Mouse (Mus musculus): ENCODE results near the gene Spats2. TPM values are rescaled to one million over a fixed set of nuclear protein-coding genes. Genes with fewer than 3 reads are reported as not detected.
"Not testable (repeated sequence)": the region's sequence is repeated elsewhere in the genome, so short reads cannot be mapped to it uniquely, and the experiment has no call there.

Spats2 gene
- polyA plus RNA-seq, 1 experiment from 2014 or later: 60.5 TPM

GRCm38 (mm10) chr15:99127851-99128522, 2.3 kb downstream of the Spats2 start:
- H3K36me3 ChIP-seq: peaks cover 42% of the 10 kb centered on the region
- H3K27ac ChIP-seq: no peak overlapping the region
- no peaks in the 10 kb centered on the region for H3K27me3 ChIP-seq (ENCODE audit: low read depth, poor library complexity, severe bottlenecking)
- peaks cover 41% of the 10 kb centered on the region for H3K4me1 ChIP-seq
- 76% methylated on average over 6 of the region's 6 CpGs for WGBS
- H3K4me3 ChIP-seq: peak overlapping the region; percentile 94
- no peak for DNase-seq (ENCODE audit: low spot score)
- no peaks in the 10 kb centered on the region for H3K9me3 ChIP-seq (replicated peaks)

- no peaks in the 10 kb centered on the region for H3K27me3 ChIP-seq (ENCODE audit: low read depth, poor library complexity, severe bottlenecking)
- peaks cover 57% of the 10 kb centered on the region for H3K36me3 ChIP-seq
- H3K4me3 ChIP-seq: no peak overlapping the region
- H3K4me1 ChIP-seq: peaks cover 38% of the 10 kb centered on the region
- no peak for DNase-seq (ENCODE audit: low spot score)
- WGBS: 76% methylated on average over 11 of the region's 11 CpGs
- H3K27ac ChIP-seq: peak overlapping the region; percentile 8; the same call in 1 of the 2 replicates
- no peaks in the 10 kb centered on the region for H3K9me3 ChIP-seq (replicated peaks)
Measured at GRCm38 (mm10) chr15:99129441-99129840, 3.7 kb downstream of the Spats2 start.

DNA sequence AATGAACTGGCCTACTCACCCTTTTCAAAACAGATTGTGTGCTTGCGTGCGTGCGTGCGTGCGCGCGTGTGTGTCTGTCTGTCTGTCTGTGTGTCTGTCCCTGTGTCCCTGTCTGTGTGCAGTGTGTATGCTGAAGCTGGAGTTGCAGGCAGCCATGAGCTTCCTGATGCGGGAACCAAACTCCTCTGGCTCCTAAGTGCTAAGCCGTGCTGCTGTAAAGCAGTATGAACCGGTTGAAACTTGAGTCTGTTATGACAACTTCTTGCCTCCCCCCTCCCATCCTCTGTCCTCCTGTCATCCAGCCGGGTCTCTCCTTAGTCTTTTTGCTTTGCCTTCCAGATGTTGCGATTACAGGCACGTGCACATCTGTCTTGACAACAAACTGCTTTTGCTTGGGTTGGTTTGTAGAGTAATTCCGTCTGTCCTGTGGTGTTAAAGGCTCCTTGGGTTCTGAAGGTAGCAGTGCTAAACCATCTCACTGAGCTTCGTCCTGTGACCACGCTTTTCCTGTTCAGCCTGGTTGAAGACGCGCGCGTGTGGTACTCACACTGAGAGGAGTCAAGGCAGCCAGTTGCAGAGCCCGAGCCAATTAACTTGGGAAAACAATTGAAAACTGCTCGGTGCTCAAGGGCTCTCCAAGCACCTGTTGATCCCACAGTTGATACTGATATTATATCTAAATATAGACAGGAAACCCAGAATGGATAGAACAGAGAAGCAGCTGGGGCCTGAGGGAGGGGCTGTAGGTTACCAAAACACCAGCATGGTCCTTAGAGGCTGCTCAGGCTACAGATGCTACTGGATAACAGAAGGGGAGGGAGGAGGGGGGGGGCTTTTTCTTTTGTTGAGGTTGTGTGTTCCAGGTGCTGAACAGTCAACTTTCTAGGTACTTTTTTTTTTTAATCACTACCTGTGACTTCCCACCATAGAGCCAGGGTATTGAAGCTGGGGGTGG, 4.5 kb downstream of the Spats2 start:
- H3K36me3 ChIP-seq: peaks cover 61% of the 10 kb centered on the region
- no peaks in the 10 kb centered on the region for H3K9me3 ChIP-seq (replicated peaks)
- H3K4me1 ChIP-seq: peaks cover 36% of the 10 kb centered on the region
- H3K27me3 ChIP-seq (ENCODE audit: low read depth, poor library complexity, severe bottlenecking): no peaks in the 10 kb centered on the region
- no peak overlapping the region for H3K4me3 ChIP-seq
- H3K27ac ChIP-seq: peak overlapping the region; percentile 8; the same call in 1 of the 2 replicates
- no peak for DNase-seq (ENCODE audit: low spot score)
- WGBS: 76% methylated on average over 22 of the region's 22 CpGs

- H3K4me3 ChIP-seq: no peak overlapping the region
- 87% methylated on average over 5 of the region's 5 CpGs for WGBS
- H3K9me3 ChIP-seq (replicated peaks): no peaks in the 10 kb centered on the region
- H3K27ac ChIP-seq: no peak overlapping the region
- H3K4me1 ChIP-seq: 0 out of 2 replicates have a peak, but pooled peaks cover 7% of the 10 kb centered on the region
- H3K36me3 ChIP-seq: peaks cover 74% of the 10 kb centered on the region
- no peaks in the 10 kb centered on the region for H3K27me3 ChIP-seq (ENCODE audit: low read depth, poor library complexity, severe bottlenecking)
- DNase-seq (ENCODE audit: low spot score): no peak
Measured at GRCm38 (mm10) chr15:99138389-99138788, 12.7 kb downstream of the Spats2 start.

DNA sequence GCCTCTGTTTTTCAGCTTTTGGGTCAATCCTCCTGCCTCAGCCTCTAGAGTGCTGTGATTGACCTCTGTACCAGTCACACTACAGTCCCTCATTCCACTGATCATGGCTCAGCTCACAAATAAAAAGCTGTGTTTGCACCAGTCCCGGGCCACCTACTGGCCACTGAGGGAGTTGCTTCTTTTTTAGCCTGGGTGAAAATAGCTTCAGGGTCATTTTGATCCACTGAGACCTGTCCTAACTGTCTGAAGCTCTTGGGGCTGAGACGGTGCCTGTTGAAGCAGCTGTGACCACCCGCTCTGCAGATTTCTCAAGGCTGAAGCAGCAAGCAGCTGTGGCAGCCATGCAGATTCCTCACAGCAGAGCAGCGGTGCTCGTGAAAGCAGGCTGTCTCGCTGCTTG, 14.0 kb downstream of the Spats2 start:
- Histone ChIP-seq H3K27me3 (ENCODE audit: low read depth, poor library complexity, severe bottlenecking) (no peaks in the 10 kb centered on the region), H3K27ac (0 out of 2 replicates have a peak overlapping the region, but pooled peaks have one; percentile 53), H3K4me1 (0 out of 2 replicates have a peak, but pooled peaks cover 7% of the 10 kb centered on the region), H3K4me3 (no peak overlapping the region), H3K36me3 (peaks cover 73% of the 10 kb centered on the region), H3K9me3 (replicated peaks) (no peaks in the 10 kb centered on the region)
- WGBS: 70% methylated on average over 6 of the region's 6 CpGs
- peak; percentile 57 for DNase-seq (ENCODE audit: low spot score)

DNA sequence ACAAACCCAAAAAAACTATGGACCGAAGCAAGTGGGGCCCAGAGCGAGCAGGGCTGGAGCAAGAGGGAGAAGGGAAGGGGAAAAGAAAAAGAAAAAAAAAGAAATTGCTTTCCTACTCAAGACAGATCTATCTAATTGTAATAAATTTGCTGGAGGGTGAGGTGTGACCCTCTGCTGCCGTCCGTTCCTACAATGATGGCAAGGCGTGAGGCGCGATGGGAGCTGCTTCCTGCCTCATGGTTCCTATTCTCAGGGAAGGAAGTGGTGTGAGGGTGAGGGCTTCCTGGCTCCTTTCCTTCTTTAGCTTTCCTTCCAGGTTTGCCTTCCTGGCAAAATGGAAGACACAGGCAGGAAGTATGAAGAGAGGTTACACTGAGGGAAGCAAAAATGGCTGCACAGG, 24.8 kb downstream of the Spats2 start:
- DNase-seq (ENCODE audit: low spot score): peak; percentile 26
- Histone ChIP-seq H3K36me3 (peaks cover 94% of the 10 kb centered on the region), H3K27me3 (ENCODE audit: low read depth, poor library complexity, severe bottlenecking) (no peaks in the 10 kb centered on the region), H3K27ac (no peak overlapping the region), H3K9me3 (replicated peaks) (no peaks in the 10 kb centered on the region), H3K4me3 (no peak overlapping the region), H3K4me1 (no peaks in the 10 kb centered on the region)
- WGBS: 87% methylated on average over 7 of the region's 7 CpGs

GRCm38 (mm10) chr15:99151324-99151723, 25.6 kb downstream of the Spats2 start:
- peak; percentile 21 for DNase-seq (ENCODE audit: low spot score)
- H3K4me1 ChIP-seq: no peaks in the 10 kb centered on the region
- H3K27ac ChIP-seq: no peak overlapping the region
- H3K27me3 ChIP-seq (ENCODE audit: low read depth, poor library complexity, severe bottlenecking): no peaks in the 10 kb centered on the region
- H3K9me3 ChIP-seq (replicated peaks): no peaks in the 10 kb centered on the region
- no peak overlapping the region for H3K4me3 ChIP-seq
- 89% methylated on average over 8 of the region's 8 CpGs for WGBS
- H3K36me3 ChIP-seq: peaks cover 87% of the 10 kb centered on the region

GRCm38 (mm10) chr15:99153466-99153865, 27.8 kb downstream of the Spats2 start:
- Histone ChIP-seq H3K9me3 (replicated peaks) (no peaks in the 10 kb centered on the region), H3K27me3 (ENCODE audit: low read depth, poor library complexity, severe bottlenecking) (no peaks in the 10 kb centered on the region), H3K36me3 (peaks cover 69% of the 10 kb centered on the region), H3K4me3 (no peak overlapping the region), H3K27ac (no peak overlapping the region), H3K4me1 (no peaks in the 10 kb centered on the region)
- no peak for DNase-seq (ENCODE audit: low spot score)
- 96% methylated on average over 8 of the region's 8 CpGs for WGBS

GRCm38 (mm10) chr15:99154515-99154914, 28.8 kb downstream of the Spats2 start:
- 93% methylated on average over 10 of the region's 10 CpGs for WGBS
- H3K9me3 ChIP-seq (replicated peaks); H3K4me1 ChIP-seq; H3K4me3 ChIP-seq; H3K27ac ChIP-seq; DNase-seq (ENCODE audit: low spot score); H3K27me3 ChIP-seq (ENCODE audit: low read depth, poor library complexity, severe bottlenecking): not testable (repeated sequence)
- peaks cover 58% of the 10 kb centered on the region for H3K36me3 ChIP-seq

- H3K27ac ChIP-seq: no peak overlapping the region
- no peak overlapping the region for H3K4me3 ChIP-seq
- no peak for DNase-seq (ENCODE audit: low spot score)
- no peaks in the 10 kb centered on the region for H3K4me1 ChIP-seq
- H3K36me3 ChIP-seq: peaks cover 71% of the 10 kb centered on the region
- WGBS: 84% methylated on average over 12 of the region's 12 CpGs
- H3K27me3 ChIP-seq (ENCODE audit: low read depth, poor library complexity, severe bottlenecking): no peaks in the 10 kb centered on the region
- no peaks in the 10 kb centered on the region for H3K9me3 ChIP-seq (replicated peaks)
Measured at GRCm38 (mm10) chr15:99163512-99164365, 38.0 kb downstream of the Spats2 start.

DNA sequence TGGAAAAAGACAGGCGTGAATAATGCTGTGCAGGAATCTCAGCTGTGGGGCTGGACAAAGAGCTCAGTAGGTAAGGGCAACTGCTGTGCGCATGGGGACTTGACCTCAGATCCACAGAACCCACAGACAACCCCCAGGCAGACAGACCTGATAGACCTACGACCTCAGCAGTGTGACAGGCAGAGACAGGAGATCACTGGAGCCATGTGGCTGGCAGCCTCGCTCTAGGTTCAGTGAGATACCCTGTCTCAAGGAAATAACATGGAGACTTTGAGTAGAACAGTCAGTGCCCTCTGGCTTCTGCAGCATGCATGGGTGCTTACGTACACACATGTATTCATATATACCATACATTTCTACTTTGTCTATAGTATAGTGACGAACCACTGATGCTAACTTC, 46.4 kb downstream of the Spats2 start:
- Histone ChIP-seq H3K27me3 (ENCODE audit: low read depth, poor library complexity, severe bottlenecking) (no peaks in the 10 kb centered on the region), H3K36me3 (peaks cover 74% of the 10 kb centered on the region), H3K27ac (no peak overlapping the region), H3K9me3 (replicated peaks) (no peaks in the 10 kb centered on the region), H3K4me3 (no peak overlapping the region), H3K4me1 (no peaks in the 10 kb centered on the region)
- DNase-seq (ENCODE audit: low spot score): no peak
- 89% methylated on average over 6 of the region's 6 CpGs for WGBS

DNA sequence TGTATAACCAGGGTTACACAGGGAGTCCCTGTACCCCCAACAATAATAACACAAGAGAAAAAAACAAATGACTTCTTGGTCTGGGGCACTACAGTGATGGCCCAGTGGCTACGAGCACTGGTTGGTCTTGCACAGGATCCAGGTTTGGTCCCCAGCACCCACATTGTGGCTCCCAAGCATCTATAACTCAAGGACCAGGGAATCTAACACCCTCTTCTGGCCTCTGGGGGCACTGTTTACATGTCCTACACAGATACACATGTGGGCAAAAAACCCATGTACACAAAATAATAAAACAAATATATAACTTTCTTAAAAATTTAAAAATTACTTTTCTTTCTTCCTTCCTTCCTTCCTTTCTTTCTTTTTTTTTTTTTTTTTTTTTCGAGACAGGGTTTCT, 53.9 kb downstream of the Spats2 start:
- Histone ChIP-seq H3K27ac (no peak overlapping the region), H3K27me3 (ENCODE audit: low read depth, poor library complexity, severe bottlenecking) (no peaks in the 10 kb centered on the region), H3K9me3 (replicated peaks) (no peaks in the 10 kb centered on the region), H3K4me3 (no peak overlapping the region), H3K36me3 (peaks cover 96% of the 10 kb centered on the region), H3K4me1 (no peaks in the 10 kb centered on the region)
- WGBS: 90% methylated on average over 1 of the region's 2 CpGs
- DNase-seq (ENCODE audit: low spot score): no peak

Measured in limb, embryonic 10.5 days (tissue).